Mouse (Mus musculus) heart, embryonic 15.5 days (tissue): ENCODE measurements around the gene Ptcra. TPM values are rescaled to one million over a fixed set of nuclear protein-coding genes. Genes with fewer than 3 reads are reported as not detected.

Experiments
- ATAC-seq: fragments of 200-750 bp; cut with Nextera tagmentation; replicated peaks from 2 replicates; pipeline ENCODE4 v1.8.0; 2017; ENCODE audit warnings: low read depth, moderate TSS enrichment; ENCODE audit not compliant: insufficient number of reproducible peaks, insufficient read depth, low FRiP score
- H3K27ac ChIP-seq: fragments of 300-500 bp; sonication (generic); 2 replicates; pipeline ENCODE4 v1.5.1; 2015; ENCODE audit warnings: mild to moderate bottlenecking, inconsistent platforms
- H3K27me3 ChIP-seq: fragments of 300-500 bp; sonication (generic); 2 replicates; pipeline ENCODE4 v1.6.1; 2015; ENCODE audit warnings: inconsistent platforms
- H3K36me3 ChIP-seq: fragments of 300-500 bp; sonication (generic); 2 replicates; pipeline ENCODE4 v1.6.1; 2015; ENCODE audit warnings: mild to moderate bottlenecking, inconsistent platforms
- H3K4me1 ChIP-seq: fragments of 300-500 bp; sonication (generic); replicated peaks from 2 replicates; pipeline ENCODE4 v1.6.1; 2015; ENCODE audit warnings: inconsistent platforms
- H3K4me2 ChIP-seq: fragments of 300-500 bp; sonication (generic); 2 replicates; pipeline ENCODE4 v1.6.1; 2015; ENCODE audit warnings: inconsistent platforms, mild to moderate bottlenecking, moderate library complexity
- H3K4me3 ChIP-seq: fragments of 300-500 bp; sonication (generic); 2 replicates; pipeline ENCODE4 v1.5.1; 2015; ENCODE audit warnings: mild to moderate bottlenecking, inconsistent platforms
- H3K9ac ChIP-seq: fragments of 300-500 bp; sonication (generic); 2 replicates; pipeline ENCODE4 v1.6.1; 2015; ENCODE audit warnings: mild to moderate bottlenecking, inconsistent platforms
- H3K9me3 ChIP-seq: fragments of 300-500 bp; sonication (generic); replicated peaks from 2 replicates; pipeline ENCODE4 v1.6.1; 2016; ENCODE audit warnings: inconsistent platforms
- WGBS: fragments of 180-500 bp; shearing (Covaris S2); methylation state at CpG from one replicate; pipeline ENCODE4 v1.1.7; 2015; ENCODE audit warnings: mixed read lengths; 5-methylcytosine and 5-hydroxymethylcytosine counted together
- polyA plus RNA-seq: library from polyadenylated mRNA; unstranded; fragments of >200 nt; fragmentation: Nextera tagmentation; extraction: Ambion mirVana; gene quantifications from 2 replicates; pipeline ENCODE4 v1.2.1, GENCODE M21; 2015

Gene Ptcra
- polyA plus RNA-seq, 1 experiment from 2014 or later: 2.9 TPM

GRCm38 (mm10) chr17:46783222-46783565, 19.7 kb upstream of the Ptcra start:
- Histone ChIP-seq H3K4me3 (peak overlapping the region; percentile 66), H3K9ac (no peak overlapping the region), H3K27ac (peak overlapping the region; percentile 82), H3K4me2 (peak overlapping the region; percentile 66; the same call in 1 of the 2 replicates), H3K36me3 (peaks cover 27% of the 10 kb centered on the region), H3K9me3 (no peaks in the 10 kb centered on the region), H3K4me1 (peaks cover 7% of the 10 kb centered on the region), H3K27me3 (no peaks in the 10 kb centered on the region)
- ATAC-seq: no peak
- WGBS: 82% methylated on average over 2 of the region's 2 CpGs

GRCm38 (mm10) chr17:46782341-46783221, 19.1 kb upstream of the Ptcra start, which contains the start of gene Rpl7l1:
Rpl7l1 (minus strand) TSS chr17:46782672.
- 1% methylated on average over 44 of the region's 44 CpGs for WGBS
- Histone ChIP-seq H3K9ac (peak within 1 kb of the TSS; percentile 74), H3K4me1 (peaks cover 7% of the 10 kb centered on the region), H3K27me3 (no peaks in the 10 kb centered on the region), H3K36me3 (peaks cover 33% of the 10 kb centered on the region), H3K27ac (peak within 1 kb of the TSS; percentile 82), H3K4me3 (peak within 1 kb of the TSS; percentile 66), H3K9me3 (no peaks in the 10 kb centered on the region), H3K4me2 (peak within 1 kb of the TSS; percentile 66)
- peak; percentile 94 for ATAC-seq

- Histone ChIP-seq H3K27ac (peak overlapping the region; percentile 82), H3K9me3 (no peaks in the 10 kb centered on the region), H3K4me3 (peak overlapping the region; percentile 66), H3K9ac (peak overlapping the region; percentile 74), H3K4me2 (peak overlapping the region; percentile 66), H3K27me3 (no peaks in the 10 kb centered on the region), H3K4me1 (peaks cover 7% of the 10 kb centered on the region), H3K36me3 (peaks cover 40% of the 10 kb centered on the region)
- ATAC-seq: peak; percentile 39; the same call in 1 of the 2 replicates
- WGBS: 2% methylated on average over 11 of the region's 11 CpGs
These were observed 18.4 kb upstream of the Ptcra start for GRCm38 (mm10) chr17:46781876-46782275.

- no peak overlapping the region for H3K9ac ChIP-seq
- ATAC-seq: no peak
- H3K9me3 ChIP-seq: no peaks in the 10 kb centered on the region
- H3K4me1 ChIP-seq: peaks cover 17% of the 10 kb centered on the region
- H3K27me3 ChIP-seq: no peaks in the 10 kb centered on the region
- H3K4me2 ChIP-seq: no peak overlapping the region
- 73% methylated on average over 3 of the region's 3 CpGs for WGBS
- H3K4me3 ChIP-seq: no peak overlapping the region
- no peak overlapping the region for H3K27ac ChIP-seq
- H3K36me3 ChIP-seq: peaks cover 65% of the 10 kb centered on the region
These were observed 12.6 kb upstream of the Ptcra start for GRCm38 (mm10) chr17:46776087-46776486.

DNA sequence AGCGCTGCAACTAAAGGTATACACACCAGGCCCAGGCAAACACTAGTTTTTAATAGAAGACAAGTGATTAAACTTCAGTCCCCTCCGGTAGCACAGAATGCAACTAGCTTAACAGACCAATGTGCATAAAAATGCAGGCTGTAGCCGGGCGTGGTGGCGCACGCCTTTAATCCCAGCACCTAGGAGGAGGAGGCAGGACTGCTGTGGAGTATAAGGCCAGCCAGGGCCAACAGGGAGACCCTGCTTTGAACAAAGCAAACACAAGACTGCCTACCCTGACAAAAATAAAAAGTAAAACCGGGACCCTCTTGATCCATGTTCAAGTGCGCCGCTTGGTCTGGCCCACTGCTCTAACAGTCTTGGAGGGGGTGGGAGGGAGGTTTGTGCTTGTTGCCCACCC, 11.6 kb upstream of the Ptcra start:
- Histone ChIP-seq H3K4me3 (no peak overlapping the region), H3K36me3 (peaks cover 57% of the 10 kb centered on the region), H3K27me3 (no peaks in the 10 kb centered on the region), H3K4me2 (no peak overlapping the region), H3K4me1 (peaks cover 16% of the 10 kb centered on the region), H3K9ac (no peak overlapping the region), H3K9me3 (no peaks in the 10 kb centered on the region), H3K27ac (no peak overlapping the region)
- ATAC-seq: no peak
- WGBS: 96% methylated on average over 9 of the region's 9 CpGs

DNA sequence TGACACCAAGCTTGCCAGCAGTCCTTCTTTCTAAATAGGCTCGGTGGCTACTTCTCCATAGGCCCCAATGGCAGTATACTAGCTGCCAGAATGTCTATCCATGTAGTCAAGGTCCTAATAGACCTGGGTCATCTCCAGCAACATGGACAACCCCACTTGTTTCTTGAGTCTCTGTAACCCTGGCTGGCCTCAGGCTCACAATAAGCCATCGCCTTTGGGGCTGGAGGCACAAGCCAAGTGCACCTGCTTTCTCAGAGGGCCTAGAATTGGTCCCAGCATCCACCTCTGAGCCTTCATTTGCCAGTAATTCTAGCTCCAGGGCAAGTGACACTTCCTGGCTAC, 10.6 kb upstream of the Ptcra start:
- Histone ChIP-seq H3K27me3 (no peaks in the 10 kb centered on the region), H3K4me3 (peak overlapping the region; percentile 95; the same call in 1 of the 2 replicates), H3K36me3 (peaks cover 47% of the 10 kb centered on the region), H3K27ac (no peak overlapping the region), H3K9ac (no peak overlapping the region), H3K4me2 (peak overlapping the region; percentile 82), H3K4me1 (peaks cover 16% of the 10 kb centered on the region), H3K9me3 (no peaks in the 10 kb centered on the region)
- no peak for ATAC-seq
- WGBS: 39% methylated on average over 2 of the region's 2 CpGs

DNA sequence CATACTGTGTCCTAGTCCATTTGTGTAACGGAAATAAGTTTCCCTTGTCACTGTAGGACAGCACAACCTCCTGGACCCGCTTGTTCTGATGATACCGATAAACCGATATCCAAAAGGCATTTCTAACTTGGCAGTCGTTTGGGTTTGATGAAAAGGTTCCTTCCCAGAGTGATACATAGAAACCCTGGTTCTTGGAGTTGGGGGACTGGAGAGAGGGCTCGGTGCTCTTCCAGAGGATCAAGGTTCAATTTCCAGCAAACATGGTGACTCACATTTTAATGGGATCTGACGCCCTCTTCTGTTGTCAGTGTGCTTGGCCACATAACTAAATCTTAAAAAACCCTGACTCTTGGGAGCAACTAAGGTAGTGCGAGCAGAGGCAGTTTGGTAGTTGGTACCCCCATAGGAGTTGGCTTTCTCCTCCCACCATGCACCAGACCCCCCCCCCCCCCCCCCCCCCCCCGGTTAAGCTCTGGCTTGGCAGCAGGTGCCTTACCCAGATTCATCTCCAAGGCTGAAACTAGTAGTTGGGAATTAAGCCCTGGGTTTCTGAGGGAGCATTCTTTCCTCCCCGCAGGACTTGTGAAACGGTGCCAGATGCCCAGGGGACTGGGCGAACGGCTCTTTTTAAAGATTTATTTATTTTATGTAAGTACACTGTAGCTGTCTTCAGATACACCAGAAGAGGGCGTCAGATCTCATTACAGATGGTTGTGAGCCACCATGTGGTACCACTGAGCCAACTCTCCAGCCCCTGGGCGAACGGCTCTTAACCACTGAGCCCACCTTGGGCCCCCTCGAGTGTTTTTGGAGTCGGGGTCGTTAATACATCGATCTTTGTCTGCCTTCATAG, 10.0 kb upstream of the Ptcra start:
- 8% methylated on average over 19 of the region's 20 CpGs for WGBS
- no peaks in the 10 kb centered on the region for H3K9me3 ChIP-seq
- peaks cover 16% of the 10 kb centered on the region for H3K4me1 ChIP-seq
- peaks cover 41% of the 10 kb centered on the region for H3K36me3 ChIP-seq
- peak overlapping the region; percentile 82 for H3K4me2 ChIP-seq
- peak overlapping the region; percentile 92 for H3K27ac ChIP-seq
- no peak for ATAC-seq
- peak overlapping the region; percentile 95 for H3K4me3 ChIP-seq
- no peaks in the 10 kb centered on the region for H3K27me3 ChIP-seq
- peak overlapping the region; percentile 82 for H3K9ac ChIP-seq

GRCm38 (mm10) chr17:46772404-46773277, 9.1 kb upstream of the Ptcra start, which contains the start of gene 2310039H08Rik:
2310039H08Rik (plus strand) TSS chr17:46772635.
- peak within 1 kb of the TSS; percentile 82 for H3K4me2 ChIP-seq
- H3K9me3 ChIP-seq: no peaks in the 10 kb centered on the region
- peak; percentile 90 for ATAC-seq
- H3K4me1 ChIP-seq: peaks cover 16% of the 10 kb centered on the region
- H3K9ac ChIP-seq: peak within 1 kb of the TSS; percentile 82
- H3K27me3 ChIP-seq: no peaks in the 10 kb centered on the region
- WGBS: under 1% methylated on average over 50 of the region's 50 CpGs
- peak within 1 kb of the TSS; percentile 95 for H3K4me3 ChIP-seq
- peaks cover 33% of the 10 kb centered on the region for H3K36me3 ChIP-seq
- peak within 1 kb of the TSS; percentile 92 for H3K27ac ChIP-seq

- H3K9ac ChIP-seq: peak overlapping the region; percentile 82
- WGBS: 4% methylated on average over 5 of the region's 5 CpGs
- H3K27me3 ChIP-seq: no peaks in the 10 kb centered on the region
- H3K4me2 ChIP-seq: peak overlapping the region; percentile 82
- H3K4me1 ChIP-seq: peaks cover 16% of the 10 kb centered on the region
- peaks cover 27% of the 10 kb centered on the region for H3K36me3 ChIP-seq
- H3K27ac ChIP-seq: peak overlapping the region; percentile 92
- H3K9me3 ChIP-seq: no peaks in the 10 kb centered on the region
- ATAC-seq: no peak
- peak overlapping the region; percentile 95 for H3K4me3 ChIP-seq
These were observed 8.5 kb upstream of the Ptcra start for GRCm38 (mm10) chr17:46772038-46772403.

GRCm38 (mm10) chr17:46771616-46772015, 8.1 kb upstream of the Ptcra start:
- no peak overlapping the region for H3K9ac ChIP-seq
- no peak for ATAC-seq
- peaks cover 16% of the 10 kb centered on the region for H3K4me1 ChIP-seq
- H3K4me3 ChIP-seq: peak overlapping the region; percentile 95
- no peaks in the 10 kb centered on the region for H3K27me3 ChIP-seq
- peaks cover 22% of the 10 kb centered on the region for H3K36me3 ChIP-seq
- 58% methylated on average over 17 of the region's 17 CpGs for WGBS
- H3K27ac ChIP-seq: peak overlapping the region; percentile 92; the same call in 1 of the 2 replicates
- H3K4me2 ChIP-seq: peak overlapping the region; percentile 82
- H3K9me3 ChIP-seq: no peaks in the 10 kb centered on the region
